Mouse (Mus musculus) megakaryocyte-erythroid progenitor cell, adult 5-6 weeks (primary cell): ENCODE results near the gene Dixdc1. TPM values are rescaled to one million over a fixed set of nuclear protein-coding genes. Genes with fewer than 3 reads are reported as not detected.

Experiments
- ATAC-seq: replicated peaks from 2 replicates; pipeline ENCODE4 v1.8.0; 2016; ENCODE audit warnings: mild to moderate bottlenecking, inconsistent platforms; ENCODE audit not compliant: severe bottlenecking, poor library complexity, low FRiP score, low TSS enrichment
- total RNA-seq, 2 experiments: library from RNA; stranded (forward) in 1 of 2; stranded (reverse) in 1 of 2; fragments of 200-1000, 215-1000 nt in 1 of 2; fragments of >200 nt in 1 of 2; fragmentation: Nextera tagmentation in 1 of 2; gene quantifications; 2 replicates each; pipeline ENCODE4 v1.2.3; 2014 to 2017

The Dixdc1 gene
- total RNA-seq, 2 experiments from 2014 or later = not detected

DNA sequence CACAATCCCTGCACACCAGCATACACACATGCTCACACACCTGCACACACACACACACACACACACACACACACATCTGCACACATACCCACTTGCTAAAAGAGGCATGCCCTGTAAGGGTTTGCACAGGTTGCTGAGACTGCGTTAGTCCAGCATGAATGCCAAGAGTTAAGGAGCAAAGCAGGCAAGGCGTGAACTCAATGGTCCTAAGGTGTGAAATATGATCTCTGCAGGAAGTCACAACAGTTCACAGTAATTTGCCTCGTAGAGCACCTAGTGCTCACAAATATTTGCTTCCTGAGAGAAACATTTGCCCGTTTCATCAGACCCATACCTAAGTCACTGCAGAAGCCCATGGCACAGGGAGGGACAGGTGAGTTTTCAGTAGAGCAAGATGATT lies 25.1 kb downstream of the Dixdc1 start:
- no peak for ATAC-seq

DNA sequence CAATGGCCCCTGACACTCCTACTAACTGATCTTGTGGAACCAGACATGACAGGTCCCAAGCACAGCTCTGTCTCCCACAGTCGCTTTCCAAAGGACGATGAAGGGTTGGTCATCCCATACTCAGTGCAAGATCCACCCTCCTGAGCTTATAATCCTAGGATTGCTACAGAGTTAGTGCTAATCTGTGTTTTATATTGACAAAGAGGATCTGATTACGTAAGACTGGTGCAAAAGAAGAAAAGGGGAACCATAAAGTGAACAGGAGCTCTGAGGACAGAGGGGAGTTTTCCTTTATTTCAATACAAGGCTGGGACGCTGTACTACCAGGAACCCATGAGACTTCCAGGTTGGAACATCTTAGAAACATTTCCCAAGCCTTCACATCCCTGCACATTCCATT lies 28.0 kb downstream of the Dixdc1 start:
- no peak for ATAC-seq

- ATAC-seq = no peak
These were observed 30.2 kb downstream of the Dixdc1 start for GRCm38 (mm10) chr9:50709108-50709507.

GRCm38 (mm10) chr9:50704907-50705306 lies 34.4 kb downstream of the Dixdc1 start:
- no peak for ATAC-seq

GRCm38 (mm10) chr9:50700921-50701691 lies 38.2 kb downstream of the Dixdc1 start:
- ATAC-seq = no peak

DNA sequence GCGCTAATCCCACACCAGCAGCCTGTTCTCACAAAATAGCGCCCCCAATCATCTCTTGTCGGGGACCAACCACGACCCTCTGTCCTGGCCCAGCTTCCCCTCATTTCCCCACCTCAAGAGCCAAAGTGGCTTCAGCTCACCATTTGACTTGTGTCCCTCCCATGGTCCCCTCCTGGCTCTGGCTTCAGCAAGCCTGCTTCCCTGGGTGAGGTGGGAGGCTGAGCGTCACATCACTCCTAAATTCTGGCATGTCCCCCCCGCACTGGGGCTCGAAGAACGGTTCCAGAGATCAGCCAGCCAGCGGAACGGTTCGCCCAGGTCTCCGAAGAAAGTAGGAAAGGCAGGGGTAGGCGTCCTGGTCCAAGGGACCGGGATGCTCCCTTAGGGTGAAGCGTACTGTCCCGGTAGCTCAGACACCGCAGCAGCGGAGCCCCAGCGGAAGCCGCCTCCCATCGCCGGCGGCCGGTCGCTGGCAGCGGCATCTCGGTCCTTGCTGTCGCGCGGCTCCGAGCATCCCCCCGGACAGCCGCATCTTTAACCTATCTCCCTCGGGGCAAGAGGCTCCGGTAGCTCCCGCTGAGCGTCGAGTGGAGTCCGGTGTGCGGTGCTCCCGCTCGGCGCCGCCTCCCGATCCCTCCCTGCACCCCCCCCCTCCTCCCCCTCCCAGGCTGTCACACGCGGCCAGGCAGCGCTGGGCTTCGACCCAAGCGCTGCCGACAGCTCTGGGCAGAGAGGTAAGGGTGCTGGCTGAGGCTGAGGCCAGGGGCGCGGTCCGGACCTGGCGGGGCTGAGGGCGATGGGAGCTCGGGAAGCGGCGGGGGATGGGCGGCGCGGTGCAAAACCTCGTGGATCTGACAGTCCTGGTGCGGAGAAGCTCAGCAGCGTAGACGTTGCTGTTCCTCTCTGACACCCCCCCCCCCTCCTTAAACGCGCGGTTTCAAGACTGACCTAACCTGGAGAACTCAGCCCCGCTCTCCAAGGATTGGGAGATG lies 40.6 kb downstream of the Dixdc1 start:
- peak; percentile 64; the same call in 1 of the 2 replicates for ATAC-seq

GRCm38 (mm10) chr9:50697706-50698041 lies 41.6 kb downstream of the Dixdc1 start:
- peak; percentile 57; the same call in 1 of the 2 replicates for ATAC-seq

GRCm38 (mm10) chr9:50696851-50697705 lies 42.2 kb downstream of the Dixdc1 start:
- no peak for ATAC-seq

DNA sequence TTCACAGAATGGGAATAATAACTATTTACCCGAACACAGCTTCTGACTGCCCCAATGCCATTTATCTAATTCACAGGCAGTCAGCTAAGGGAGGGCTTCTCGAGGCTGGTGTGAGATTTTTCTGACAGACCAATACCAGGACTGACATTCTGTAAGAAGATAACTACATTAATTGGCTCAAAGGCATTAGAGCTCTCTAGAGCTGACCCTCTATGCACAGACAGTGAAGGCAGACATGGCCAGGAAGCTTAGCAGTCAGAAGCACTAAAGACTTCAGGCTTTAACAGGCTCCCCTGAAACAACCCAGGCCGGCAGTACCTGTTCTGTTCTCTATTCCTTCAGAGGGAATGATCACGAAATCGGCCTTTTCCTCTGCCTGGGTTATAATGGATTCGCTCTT lies 44.2 kb downstream of the Dixdc1 start:
- ATAC-seq = no peak

DNA sequence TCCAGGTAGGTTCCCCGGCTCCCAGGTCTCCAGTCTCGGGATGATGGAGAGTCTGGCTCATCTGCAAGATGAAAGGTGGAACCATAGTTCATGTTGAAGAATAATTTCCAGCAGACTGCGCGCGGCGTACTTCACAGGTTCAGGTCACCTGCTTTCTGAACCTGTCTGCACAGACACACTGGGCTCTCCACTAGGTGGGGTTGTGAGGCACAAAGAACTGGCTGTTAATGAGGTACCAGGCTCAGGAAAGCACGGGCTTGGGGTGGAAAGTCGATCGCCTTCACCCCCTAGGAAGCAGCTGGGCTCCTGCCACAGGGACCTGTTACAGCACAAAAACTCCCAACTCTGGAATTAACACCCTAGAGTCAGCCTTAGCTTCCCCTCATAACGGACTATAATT lies 45.7 kb downstream of the Dixdc1 start:
- peak; percentile 78 for ATAC-seq

GRCm38 (mm10) chr9:50692626-50693580 lies 46.4 kb downstream of the Dixdc1 start:
- no peak for ATAC-seq

DNA sequence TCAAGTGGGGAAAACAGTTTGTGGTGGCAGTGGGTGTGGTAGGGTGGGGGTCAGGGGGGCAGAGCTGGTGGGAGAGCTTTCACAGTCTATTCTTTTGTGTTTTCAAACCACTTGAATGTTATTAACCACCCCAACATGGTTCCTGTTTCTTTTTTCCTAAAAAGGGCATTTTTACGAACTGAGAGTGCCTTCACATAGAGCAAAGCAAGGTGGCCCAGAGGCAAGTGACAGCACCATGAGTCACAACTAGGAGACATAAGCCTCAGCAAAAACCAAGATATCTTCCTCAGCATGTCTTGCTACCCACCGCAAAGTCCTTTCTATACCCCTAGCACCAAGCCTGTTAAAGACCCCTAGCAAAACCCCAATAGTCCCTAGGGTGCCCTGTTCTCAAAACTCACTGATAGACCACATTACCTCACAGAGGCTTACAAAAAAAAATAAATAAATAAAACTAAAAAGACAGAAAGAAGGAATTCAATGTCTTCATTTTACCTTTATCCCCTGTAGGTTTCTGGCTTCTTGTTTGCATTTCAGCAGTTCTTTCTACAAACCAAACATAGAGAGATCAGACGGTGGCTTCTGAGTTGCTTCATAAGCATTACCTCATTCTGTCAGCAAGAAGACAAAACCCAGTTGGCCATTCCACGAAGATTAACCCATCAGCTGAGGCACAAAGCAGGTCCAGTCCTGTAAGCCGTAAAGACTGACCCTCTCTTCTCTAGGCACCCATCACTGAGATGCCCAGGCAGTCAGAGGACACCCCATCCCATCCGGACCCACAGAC lies 52.3 kb downstream of the Dixdc1 start:
- no peak for ATAC-seq

DNA sequence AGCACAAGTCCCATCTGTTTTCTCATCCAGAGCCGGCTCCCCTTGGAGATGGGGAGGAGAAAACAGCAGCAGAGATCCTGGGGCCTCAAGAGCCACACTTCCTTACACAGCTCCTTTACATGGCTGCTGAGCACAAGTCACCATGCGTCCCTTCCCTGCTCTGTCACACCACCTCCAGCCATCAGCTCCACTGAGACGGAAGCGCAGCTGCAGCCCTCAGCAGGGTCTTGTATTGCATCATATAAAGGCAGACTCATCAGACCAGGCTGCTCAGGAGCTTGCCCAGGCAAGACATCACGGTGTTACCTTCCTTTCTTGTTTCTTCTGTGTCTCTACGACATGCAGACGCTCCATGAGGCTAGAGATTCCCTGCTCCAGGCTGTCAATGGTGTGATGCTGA lies 57.6 kb downstream of the Dixdc1 start:
- ATAC-seq = no peak

DNA sequence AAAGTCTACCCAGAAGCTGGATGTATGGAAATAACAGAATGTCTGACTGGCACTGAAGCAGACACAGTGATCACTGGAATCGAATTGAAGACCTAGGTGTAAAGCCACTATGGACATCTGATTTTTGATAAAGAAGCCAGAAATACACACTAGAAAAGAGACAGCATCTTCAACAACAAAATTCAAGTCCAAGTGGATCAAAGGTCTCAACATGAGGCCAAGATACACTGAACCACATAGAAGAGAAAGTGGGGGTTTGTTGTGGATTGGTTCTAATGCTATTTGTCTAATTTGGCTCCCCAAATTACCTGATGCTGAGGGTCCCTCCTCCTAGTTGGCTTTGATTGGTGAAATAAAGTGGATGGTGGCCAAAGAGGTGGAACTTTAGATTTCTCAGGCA lies 59.9 kb downstream of the Dixdc1 start:
- ATAC-seq = no peak

GRCm38 (mm10) chr9:50674771-50675170 lies 64.5 kb downstream of the Dixdc1 start:
- no peak for ATAC-seq

- peak; percentile 93 for ATAC-seq
These were observed 68.6 kb downstream of the Dixdc1 start for GRCm38 (mm10) chr9:50670690-50671089.

DNA sequence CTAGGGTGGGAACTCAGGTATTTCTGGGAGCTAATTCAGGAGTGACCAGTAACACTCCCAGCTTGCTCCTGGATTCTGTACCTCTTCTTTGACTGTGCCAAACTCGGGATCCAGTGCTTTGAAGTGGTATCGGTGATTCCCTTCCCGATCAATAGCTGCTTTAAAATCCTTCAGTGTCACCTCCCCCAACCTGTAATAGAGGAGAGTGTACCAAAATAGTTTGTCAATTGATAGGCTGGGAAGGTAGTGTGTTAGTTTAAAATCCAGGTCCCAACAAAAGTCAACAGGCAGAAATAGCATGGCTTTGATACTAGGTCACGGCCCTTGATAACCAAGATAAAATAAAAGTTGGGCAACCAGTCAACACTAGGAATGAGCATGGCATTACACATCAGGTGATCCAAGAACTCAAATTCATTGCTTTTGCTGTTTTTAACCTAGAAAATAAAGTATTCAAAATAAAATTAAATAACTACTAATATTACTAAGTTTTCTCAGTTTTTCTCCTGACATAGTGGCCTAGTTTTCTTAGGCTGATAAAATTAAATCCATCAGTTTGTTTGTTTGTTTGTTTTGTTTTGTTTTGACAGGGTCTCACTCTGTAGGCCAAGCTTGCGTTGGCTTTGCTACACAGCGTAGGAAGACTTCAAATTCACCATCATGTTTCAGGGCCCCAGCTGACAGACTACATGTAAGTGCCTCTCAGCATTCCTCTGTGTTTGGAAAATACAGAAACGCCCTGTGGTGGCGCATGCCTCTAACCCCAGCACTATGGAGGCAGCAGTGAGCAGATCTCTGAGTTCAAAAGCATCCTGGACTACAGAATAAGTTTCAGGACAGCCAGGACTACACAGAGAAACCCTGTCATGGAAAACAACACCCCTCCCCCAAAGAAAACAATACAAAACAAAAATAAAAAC lies 71.5 kb downstream of the Dixdc1 start:
- no peak for ATAC-seq
